Mouse (Mus musculus) MEL (cell line): Measurements from ENCODE around the gene Fam19a5. TPM values are rescaled to one million over a fixed set of nuclear protein-coding genes. Genes with fewer than 3 reads are reported as not detected.

ENCODE experiments used
- DNase-seq: peaks from one replicate; pipeline ENCODE4 v3.0.0; 2011; ENCODE audit warnings: low read depth, low spot score
- H3K27ac ChIP-seq: 2 replicates; pipeline ENCODE4 v1.5.1; 2012; ENCODE audit warnings: low read depth, mild to moderate bottlenecking, control low read depth, low read length, moderate library complexity; ENCODE audit not compliant: control insufficient read depth
- H3K27me3 ChIP-seq, 2 experiments: fragments of 150-350 bp in 1 of 2; sonication (generic) in 1 of 2; 2 replicates each; pipeline ENCODE4 v1.6.1; 2012; ENCODE audit warnings: low read length in 2 of 2, mild to moderate bottlenecking in 2 of 2, improper control_type of control experiment in 1 of 2, moderate library complexity in 1 of 2; ENCODE audit not compliant: insufficient read depth in 2 of 2, control insufficient read depth in 1 of 2
- H3K36me3 ChIP-seq, 2 experiments: 2 replicates each; pipeline ENCODE4 v1.6.1; 2012 to 2014; ENCODE audit warnings: low read length in 2 of 2, improper control_type of control experiment in 1 of 2, inconsistent platforms in 1 of 2, mild to moderate bottlenecking in 1 of 2; ENCODE audit not compliant: insufficient read depth in 2 of 2, control insufficient read depth in 1 of 2
- H3K4me1 ChIP-seq, 2 experiments: fragments of 150-350 bp in 1 of 2; sonication (generic) in 1 of 2; 2 replicates each; pipeline ENCODE4 v1.6.1; 2012; ENCODE audit warnings: low read length in 2 of 2, improper control_type of control experiment in 1 of 2, mild to moderate bottlenecking in 1 of 2; ENCODE audit not compliant: insufficient read depth in 2 of 2, control insufficient read depth in 1 of 2
- H3K4me3 ChIP-seq, 2 experiments: fragments of 150-350 bp in 1 of 2; sonication (generic) in 1 of 2; 2 replicates each; pipeline ENCODE4 v1.5.1; 2012; ENCODE audit warnings: low read depth in 2 of 2, low read length in 2 of 2, mild to moderate bottlenecking in 2 of 2, moderate library complexity in 2 of 2, control low read depth in 1 of 2, improper control_type of control experiment in 1 of 2; ENCODE audit not compliant: control insufficient read depth in 1 of 2, insufficient read depth in 1 of 2
- H3K79me2 ChIP-seq: 2 replicates; pipeline ENCODE4 v1.6.1; 2012; ENCODE audit warnings: mild to moderate bottlenecking, low read length, moderate library complexity; ENCODE audit not compliant: control insufficient read depth, poor library complexity, insufficient read depth
- H3K9ac ChIP-seq: 2 replicates; pipeline ENCODE4 v1.6.1; 2012; ENCODE audit warnings: low read depth, mild to moderate bottlenecking, control low read depth, low read length, moderate library complexity; ENCODE audit not compliant: control insufficient read depth, poor library complexity, severe bottlenecking
- H3K9me3 ChIP-seq: fragments of 150-350 bp; sonication (generic); replicated peaks from 2 replicates; pipeline ENCODE4 v1.6.1; 2012; ENCODE audit warnings: mild to moderate bottlenecking, low read length, improper control_type of control experiment, moderate library complexity; ENCODE audit not compliant: insufficient read depth
- BHLHE40 ChIP-seq: IDR thresholded peaks from 2 replicates; pipeline ENCODE4 v1.6.1; 2012; ENCODE audit warnings: low read depth, mild to moderate bottlenecking, inconsistent platforms, low read length, improper control_type of control experiment, borderline replicate concordance
- CHD2 ChIP-seq: IDR thresholded peaks from 2 replicates; pipeline ENCODE4 v1.6.1; 2011; ENCODE audit warnings: low read length, improper control_type of control experiment
- CTCF ChIP-seq, 3 experiments: IDR thresholded peaks in 2 of 3; conservative IDR thresholded peaks in 1 of 3; 2 replicates each; pipeline ENCODE4 v1.5.1; 2011 to 2012; ENCODE audit warnings: low read length in 3 of 3, low read depth in 2 of 3, mild to moderate bottlenecking in 2 of 3, improper control_type of control experiment in 1 of 3, inconsistent platforms in 1 of 3, mixed read lengths in 1 of 3, moderate library complexity in 1 of 3; ENCODE audit not compliant: control insufficient read depth in 1 of 3, insufficient read depth in 1 of 3, poor library complexity in 1 of 3, severe bottlenecking in 1 of 3
- E2F4 ChIP-seq: IDR thresholded peaks from 2 replicates; pipeline ENCODE4 v1.6.1; 2011; ENCODE audit warnings: low read depth, low read length, improper control_type of control experiment, borderline replicate concordance
- ETS1 ChIP-seq: IDR thresholded peaks from 2 replicates; pipeline ENCODE4 v1.6.1; 2012; ENCODE audit warnings: low read depth, mild to moderate bottlenecking, inconsistent platforms, low read length, improper control_type of control experiment, moderate library complexity
- GABPA ChIP-seq: IDR thresholded peaks from 2 replicates; pipeline ENCODE4 v1.6.1; 2012; ENCODE audit warnings: low read depth, mild to moderate bottlenecking, inconsistent platforms, low read length, improper control_type of control experiment, moderate library complexity
- HCFC1 ChIP-seq: IDR thresholded peaks from 2 replicates; pipeline ENCODE4 v1.6.1; 2012; ENCODE audit warnings: low read depth, mild to moderate bottlenecking, inconsistent platforms, low read length, improper control_type of control experiment, moderate library complexity
- KAT2A ChIP-seq: conservative IDR thresholded peaks from 2 replicates; pipeline ENCODE4 v1.6.1; 2012; ENCODE audit warnings: low read depth, low read length, improper control_type of control experiment, inconsistent platforms
- MAX ChIP-seq: IDR thresholded peaks from 2 replicates; pipeline ENCODE4 v1.6.1; 2011; ENCODE audit warnings: low read length, improper control_type of control experiment
- MXI1 ChIP-seq: IDR thresholded peaks from 2 replicates; pipeline ENCODE4 v1.6.1; 2011; ENCODE audit warnings: mild to moderate bottlenecking, low read depth, low read length, improper control_type of control experiment
- MYB ChIP-seq: IDR thresholded peaks from 2 replicates; pipeline ENCODE4 v1.6.1; 2011; ENCODE audit warnings: mild to moderate bottlenecking, low read depth, low read length, improper control_type of control experiment
- MYC ChIP-seq: IDR thresholded peaks from 2 replicates; pipeline ENCODE4 v1.6.1; 2011; ENCODE audit warnings: low read depth, mild to moderate bottlenecking, low read length, improper control_type of control experiment, moderate library complexity
- NELFE ChIP-seq: IDR thresholded peaks from 2 replicates; pipeline ENCODE4 v1.6.1; 2011; ENCODE audit warnings: low read depth, low read length, improper control_type of control experiment
- NRF1 ChIP-seq: IDR thresholded peaks from 2 replicates; pipeline ENCODE4 v1.6.1; 2014; ENCODE audit warnings: low read depth, mild to moderate bottlenecking, inconsistent platforms, low read length, improper control_type of control experiment, moderate library complexity; ENCODE audit not compliant: poor library complexity, insufficient read depth, severe bottlenecking
- POLR2A ChIP-seq, 2 experiments: IDR thresholded peaks; 2 replicates each; pipeline ENCODE4 v1.6.1; 2011 to 2012; ENCODE audit warnings: low read length in 2 of 2, mild to moderate bottlenecking in 2 of 2, control low read depth in 1 of 2, improper control_type of control experiment in 1 of 2, low read depth in 1 of 2, moderate library complexity in 1 of 2; ENCODE audit not compliant: control insufficient read depth in 1 of 2, insufficient read depth in 1 of 2, poor library complexity in 1 of 2
- POLR2AphosphoS2 ChIP-seq: IDR thresholded peaks from 2 replicates; pipeline ENCODE4 v1.6.1; 2011; ENCODE audit warnings: low read length, improper control_type of control experiment
- RAD21 ChIP-seq: IDR thresholded peaks from 2 replicates; pipeline ENCODE4 v1.6.1; 2011; ENCODE audit warnings: mild to moderate bottlenecking, low read depth, low read length, improper control_type of control experiment
- SIN3A ChIP-seq: IDR thresholded peaks from 2 replicates; pipeline ENCODE4 v1.6.1; 2012; ENCODE audit warnings: low read length, improper control_type of control experiment, inconsistent platforms
- TBP ChIP-seq: IDR thresholded peaks from 2 replicates; pipeline ENCODE4 v1.8.0; 2011; ENCODE audit warnings: low read depth, low read length, improper control_type of control experiment
- TCF12 ChIP-seq: IDR thresholded peaks from 2 replicates; pipeline ENCODE4 v1.6.1; 2014; ENCODE audit warnings: low read depth, mild to moderate bottlenecking, inconsistent platforms, low read length, improper control_type of control experiment, moderate library complexity
- USF1 ChIP-seq: IDR thresholded peaks from 2 replicates; pipeline ENCODE4 v1.6.1; 2014; ENCODE audit warnings: low read depth, mild to moderate bottlenecking, inconsistent platforms, low read length, improper control_type of control experiment, moderate library complexity
- polyA plus RNA-seq, 2 experiments: library from polyadenylated mRNA; stranded (reverse) in 1 of 2; unstranded in 1 of 2; fragments of >175 nt in 1 of 2; fragments of >200 nt in 1 of 2; gene quantifications; 2 replicates each; pipeline versions ENCODE4 v1.2.1 to v1.2.4; 2012; ENCODE audit warnings: low replicate concordance in 2 of 2, low read depth in 1 of 2; ENCODE audit not compliant: insufficient read length in 2 of 2, insufficient read depth in 1 of 2, missing spikeins in 1 of 2
- total RNA-seq: library from RNA; depleted of rRNA; stranded (reverse); fragments of 300-350 nt; gene quantifications from 2 replicates; pipeline ENCODE4 v1.2.3, GENCODE M21; 2012

Fam19a5 gene
- total and polyA plus RNA-seq, 3 experiments: not detected

DNA sequence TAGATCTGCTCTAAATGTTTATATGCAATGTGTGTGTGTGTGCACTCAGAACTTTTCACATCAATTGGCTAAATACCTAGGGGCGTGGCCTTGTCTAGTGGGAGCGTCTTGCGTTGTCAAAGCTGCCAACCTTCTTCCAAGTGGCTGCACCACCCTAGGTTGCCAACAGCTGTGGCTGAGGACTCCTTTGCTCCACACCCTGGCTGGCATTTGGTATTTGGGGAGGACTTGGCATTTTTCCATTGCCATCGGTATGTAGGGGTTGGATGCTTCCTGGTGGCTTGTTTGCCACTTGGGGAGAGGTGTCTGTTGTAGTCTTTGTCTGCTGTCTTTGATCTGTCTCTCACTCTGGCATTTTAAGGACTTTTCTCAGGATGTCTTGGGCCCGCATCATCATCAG lies 124.0 kb downstream of the Fam19a5 start:
- no peak overlapping the region for H3K4me3 ChIP-seq
- H3K27ac ChIP-seq: no peak overlapping the region
- TF ChIP-seq TBP (no peak), NRF1 (no peak), BHLHE40 (no peak), CHD2 (no peak), ETS1 (no peak), KAT2A (no peak), GABPA (no peak), MYB (no peak), POLR2AphosphoS2 (no peak), USF1 (no peak)
- no peaks in the 10 kb centered on the region for H3K27me3 ChIP-seq
- no peak for DNase-seq
- no peaks in the 10 kb centered on the region for H3K36me3 ChIP-seq
- no peak overlapping the region for H3K9ac ChIP-seq
- no peaks in the 10 kb centered on the region for H3K79me2 ChIP-seq
- no peaks in the 10 kb centered on the region for H3K4me1 ChIP-seq
- H3K9me3 ChIP-seq: no peaks in the 10 kb centered on the region

DNA sequence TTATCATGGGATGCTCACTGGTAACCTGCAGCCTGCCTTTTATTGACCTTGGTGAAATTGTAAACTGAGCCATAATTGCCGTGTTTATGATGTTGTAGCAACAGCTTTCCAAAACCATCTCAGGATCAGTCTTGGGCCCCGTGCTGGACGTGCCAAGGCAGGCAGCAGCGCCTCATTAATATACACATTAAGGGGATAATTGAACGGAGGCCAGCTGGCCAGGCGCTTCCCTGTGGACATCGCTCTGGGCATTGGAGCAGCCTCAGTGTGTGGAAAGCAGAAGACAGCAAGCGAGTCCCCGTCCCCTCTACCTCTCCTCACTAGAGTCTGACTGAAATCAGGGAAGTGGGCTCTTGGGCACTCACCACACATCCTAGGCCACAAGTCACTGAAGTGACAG lies 127.8 kb downstream of the Fam19a5 start:
- TF ChIP-seq GABPA (no peak), USF1 (no peak), TCF12 (no peak), RAD21 (no peak), CTCF (IDR thresholded peaks at IDR 0.05 in 2 of 3, conservative IDR thresholded peaks at IDR 0.05 in 1 of 3; ENCODE audit: control insufficient read depth in 1 of 3, insufficient read depth in 1 of 3, low read depth in 2 of 3, low read length in 3 of 3, poor library complexity in 1 of 3, severe bottlenecking in 1 of 3) (no peak), NELFE (no peak), MAX (no peak), CHD2 (no peak)
- H3K36me3 ChIP-seq: no peaks in the 10 kb centered on the region
- no peak overlapping the region for H3K27ac ChIP-seq
- no peak for DNase-seq
- no peak overlapping the region for H3K4me3 ChIP-seq
- no peaks in the 10 kb centered on the region for H3K79me2 ChIP-seq
- H3K9me3 ChIP-seq: no peaks in the 10 kb centered on the region
- no peak overlapping the region for H3K9ac ChIP-seq
- H3K27me3 ChIP-seq: no peaks in the 10 kb centered on the region
- no peaks in the 10 kb centered on the region for H3K4me1 ChIP-seq

DNA sequence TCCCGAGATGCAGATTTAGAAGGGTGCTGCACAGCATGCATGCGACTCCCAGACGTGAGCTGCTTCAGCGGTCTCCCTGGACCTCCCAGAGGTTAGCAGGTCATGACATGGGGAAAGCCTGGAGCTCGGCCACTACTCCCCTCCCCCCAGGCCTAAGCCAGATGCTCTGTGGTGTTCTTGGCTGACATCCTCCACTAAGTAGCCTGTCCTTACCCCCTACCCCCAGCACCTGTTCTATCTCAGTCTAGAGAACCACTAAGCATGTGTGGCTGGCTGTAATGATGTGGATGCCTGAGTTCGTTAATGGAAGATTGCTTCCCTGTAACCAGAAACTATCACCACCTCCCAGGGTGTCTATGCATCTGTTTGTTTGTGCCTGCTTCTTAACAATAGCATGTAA lies 134.6 kb downstream of the Fam19a5 start:
- no peak overlapping the region for H3K27ac ChIP-seq
- H3K9me3 ChIP-seq: no peaks in the 10 kb centered on the region
- no peak for DNase-seq
- H3K4me1 ChIP-seq: no peaks in the 10 kb centered on the region
- H3K36me3 ChIP-seq: no peaks in the 10 kb centered on the region
- no peak overlapping the region for H3K4me3 ChIP-seq
- H3K27me3 ChIP-seq: no peaks in the 10 kb centered on the region
- TF ChIP-seq E2F4 (no peak), MXI1 (no peak), NRF1 (no peak), SIN3A (no peak), USF1 (no peak), MYC (no peak), HCFC1 (no peak), POLR2A (IDR thresholded peaks at IDR 0.05; ENCODE audit: control insufficient read depth in 1 of 2, insufficient read depth in 1 of 2, low read depth in 1 of 2, low read length in 2 of 2, poor library complexity in 1 of 2) (no peak), RAD21 (no peak)
- H3K9ac ChIP-seq: no peak overlapping the region
- H3K79me2 ChIP-seq: no peaks in the 10 kb centered on the region
